Mouse (Mus musculus): ENCODE measurements at regions not wholly inside any gene's neighbourhood (a gene's known extent, or its start where the extent isn't known, plus 50 kb on each side); places are given as distances from the start of the nearest gene placed in this dataset.
A peak's percentile ranks its signal among the peaks of the same experiment; 100 is the strongest.

DNA sequence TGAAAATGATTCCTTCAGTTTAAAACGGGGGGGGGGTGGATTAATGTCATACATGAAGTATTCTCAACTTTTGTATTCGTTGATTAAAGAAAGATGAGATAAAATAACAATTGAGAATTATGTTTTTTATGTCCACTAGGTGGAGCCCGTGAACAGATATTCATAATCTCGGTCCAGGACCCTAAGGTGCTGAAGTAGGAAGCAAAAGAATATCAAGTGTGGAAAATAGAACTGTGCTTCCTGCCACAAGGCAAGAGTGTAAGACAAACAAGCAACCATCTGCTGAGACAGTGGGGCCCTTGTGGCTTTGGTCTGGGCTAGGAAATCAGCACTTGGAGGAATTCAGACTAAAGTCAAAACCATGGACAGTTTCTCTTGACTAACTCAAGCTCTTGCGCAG lies 50.9 kb upstream of the Kap start:
- peak; percentile 25 for DNase-seq (ENCODE audit: low spot score)

DNA sequence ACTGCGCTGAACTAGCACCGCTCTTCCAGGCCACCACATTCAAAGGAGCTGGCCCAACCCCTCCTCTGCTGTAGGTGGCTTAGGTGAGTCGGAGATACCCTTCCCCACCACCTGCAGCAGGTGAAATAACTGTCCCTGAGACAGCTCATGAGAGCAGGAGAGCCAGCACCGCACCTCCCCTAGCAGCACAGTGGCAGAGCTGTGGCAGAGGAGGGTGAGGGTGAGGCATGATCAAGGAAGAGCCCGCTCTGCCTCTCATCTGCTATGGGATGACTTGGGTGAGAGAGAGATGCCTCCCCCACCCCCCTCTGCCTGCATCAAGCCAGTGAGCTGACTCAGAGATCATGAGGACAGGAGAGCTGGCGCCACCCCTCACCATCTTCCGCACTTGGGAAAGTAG lies 81.1 kb upstream of the Kap start:
- DNase-seq (ENCODE audit: low spot score): no peak

DNA sequence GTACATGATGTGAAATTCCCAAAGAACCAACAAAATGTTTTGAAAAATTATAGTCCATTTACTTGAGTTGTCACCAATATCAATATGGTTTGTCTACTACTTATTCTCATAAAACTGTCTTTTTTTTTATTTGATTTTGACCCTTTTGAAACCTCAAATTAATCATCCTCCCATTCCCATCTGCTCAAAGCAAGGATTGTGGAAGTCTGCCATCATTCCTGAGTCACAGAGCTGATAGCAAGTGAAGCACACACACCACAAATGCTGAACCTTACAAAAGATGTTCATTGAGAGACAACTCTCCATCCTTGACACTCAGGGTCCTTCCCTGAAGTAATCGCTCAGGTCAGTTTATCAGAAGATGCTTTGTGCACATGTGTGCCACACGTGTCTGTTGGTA lies 82.1 kb upstream of the Kap start:
- peak; percentile 7 for DNase-seq (ENCODE audit: low spot score)

DNA sequence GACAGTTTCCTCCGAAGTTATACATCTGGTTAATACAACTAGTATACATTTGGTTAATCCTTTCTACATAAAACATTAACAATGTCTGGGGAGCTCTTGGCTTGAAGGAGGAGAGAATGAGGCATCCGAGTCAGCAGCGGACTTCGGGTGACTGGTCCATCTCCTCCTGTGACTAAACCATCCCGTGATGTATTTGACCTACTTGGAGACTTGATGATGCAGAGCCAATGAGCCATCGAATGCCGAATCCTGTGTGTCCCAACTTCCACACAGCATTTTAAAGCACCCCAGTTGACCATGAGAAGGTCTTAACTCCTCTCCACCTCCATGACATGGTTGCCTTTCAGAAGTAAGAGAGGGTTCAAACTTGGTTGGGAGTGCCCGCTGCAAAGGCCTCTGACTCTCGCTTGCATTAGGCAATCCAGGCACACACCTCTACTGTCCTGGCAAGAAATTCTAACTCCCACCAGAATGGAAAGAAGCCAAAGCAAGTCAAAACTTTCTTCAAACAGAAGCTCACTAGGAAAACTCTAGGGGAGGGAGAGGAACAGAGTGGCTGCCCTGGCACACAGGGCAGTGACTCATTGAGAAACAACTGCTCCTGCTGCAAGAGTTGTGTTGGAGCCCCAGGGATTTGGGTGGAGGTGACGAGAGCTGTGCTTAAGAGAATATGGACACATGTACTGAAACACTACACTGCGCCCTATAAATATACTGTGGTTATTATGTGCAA lies 75.4 kb upstream of the Etv6 start:
- no peak for DNase-seq (ENCODE audit: low spot score)

DNA sequence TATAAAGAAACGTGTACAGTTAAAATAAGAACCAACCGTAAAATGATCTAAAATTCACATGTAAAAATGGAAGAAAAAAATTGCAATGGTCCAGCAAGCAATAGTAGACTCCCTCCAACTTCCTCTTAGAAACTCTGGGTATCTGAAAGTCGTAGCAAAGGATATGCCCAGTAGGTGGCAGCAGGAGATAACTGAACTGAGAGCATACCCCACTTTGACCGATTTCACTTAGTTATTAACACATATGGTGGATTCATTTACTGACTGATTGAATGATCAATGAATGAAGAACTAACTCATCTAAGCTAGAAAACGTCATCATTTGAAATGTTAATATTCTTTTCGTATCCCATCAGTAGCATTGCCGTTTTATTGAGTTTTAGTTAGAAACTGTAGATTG lies 74.8 kb upstream of the Etv6 start:
- peak; percentile 85 for DNase-seq (ENCODE audit: low spot score)

DNA sequence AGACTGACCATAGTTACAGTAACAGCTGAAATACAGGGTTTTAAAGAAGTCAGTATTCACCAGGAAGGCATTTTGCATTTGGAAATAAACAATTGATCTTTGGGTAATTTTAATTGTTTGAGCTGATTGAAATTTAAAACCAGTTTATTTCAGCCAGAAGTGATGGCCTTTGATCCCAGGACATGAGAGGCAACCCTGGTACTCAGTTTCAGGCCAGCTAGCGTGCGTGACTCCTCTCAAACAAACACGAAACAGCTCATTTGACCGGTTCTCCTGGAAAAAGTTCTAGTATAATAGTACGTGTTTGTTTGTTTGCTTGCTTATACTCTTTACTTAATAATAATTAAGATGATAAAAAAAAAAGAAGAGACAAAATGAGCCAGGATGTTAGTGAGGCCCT lies 72.9 kb upstream of the Etv6 start:
- no peak for DNase-seq (ENCODE audit: low spot score)

DNA sequence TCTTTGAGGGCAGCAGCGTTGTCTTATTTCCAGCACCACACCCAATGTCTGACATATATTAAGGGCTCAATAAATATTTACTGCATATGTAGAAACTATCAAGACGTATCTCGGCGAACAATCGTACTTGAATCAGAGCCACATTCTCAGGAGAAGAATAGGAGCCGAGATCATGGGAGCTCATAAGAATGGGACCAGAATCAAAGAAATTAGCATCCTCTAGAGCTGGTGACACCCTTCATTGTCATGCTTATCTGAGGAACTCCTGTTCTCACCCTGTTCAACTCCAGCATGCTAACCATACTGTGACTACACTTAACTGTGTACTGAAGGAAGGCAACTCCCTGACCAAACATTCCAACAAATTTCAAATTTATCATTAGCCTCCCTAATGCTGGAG lies 72.2 kb upstream of the Etv6 start:
- no peak for DNase-seq (ENCODE audit: low spot score)

DNA sequence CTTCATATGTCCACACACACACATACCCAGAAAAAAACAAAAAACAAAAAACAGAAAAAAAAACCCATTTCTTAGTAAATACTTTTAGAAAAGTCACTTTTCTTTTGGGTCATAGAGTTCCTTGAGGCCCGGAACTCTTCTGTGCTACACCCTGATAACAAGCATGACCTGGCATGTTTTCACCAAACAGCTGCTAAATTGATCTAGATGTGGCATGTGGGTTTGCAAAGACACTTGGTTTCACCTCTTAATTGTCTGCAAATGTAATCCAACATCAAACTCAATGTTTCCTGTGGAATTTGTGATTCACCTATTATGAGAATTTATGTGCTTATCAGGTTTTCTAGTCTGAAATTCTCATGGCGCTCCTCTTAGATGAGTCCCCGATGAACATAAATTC lies 68.2 kb upstream of the Etv6 start:
- DNase-seq (ENCODE audit: low spot score): no peak

DNA sequence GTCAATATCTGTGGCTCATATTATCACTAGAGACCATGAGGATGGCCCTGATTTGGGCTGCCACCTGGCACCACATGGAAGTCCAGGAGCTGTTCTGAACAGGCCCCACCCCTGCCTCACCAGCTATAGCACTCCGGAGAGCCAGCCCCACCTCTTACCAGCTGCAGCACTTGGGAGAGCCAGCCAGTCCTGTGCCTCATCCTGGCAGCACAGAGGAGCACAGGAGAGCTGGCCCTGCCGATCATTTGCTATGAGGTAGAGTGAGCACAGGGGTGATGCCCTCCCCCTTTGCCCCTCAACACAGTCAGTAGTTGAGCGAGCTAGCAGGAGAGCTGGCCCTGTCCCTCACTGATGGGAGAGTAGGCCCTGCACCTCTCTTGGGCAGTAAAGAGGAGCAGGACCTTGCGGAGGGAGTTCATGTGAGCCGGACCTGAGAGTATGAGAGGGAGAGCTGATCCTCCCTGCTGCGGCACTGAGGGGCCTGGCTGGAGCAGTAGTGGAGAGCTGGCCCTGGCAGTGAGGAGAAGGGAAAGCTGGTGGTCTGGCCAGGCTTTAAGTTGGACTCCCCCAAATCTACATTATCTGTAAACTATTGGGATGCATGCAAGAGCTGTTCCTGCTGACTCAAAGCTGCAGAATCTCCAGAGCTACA lies 63.3 kb upstream of the Etv6 start:
- no peak for DNase-seq (ENCODE audit: low spot score)

DNA sequence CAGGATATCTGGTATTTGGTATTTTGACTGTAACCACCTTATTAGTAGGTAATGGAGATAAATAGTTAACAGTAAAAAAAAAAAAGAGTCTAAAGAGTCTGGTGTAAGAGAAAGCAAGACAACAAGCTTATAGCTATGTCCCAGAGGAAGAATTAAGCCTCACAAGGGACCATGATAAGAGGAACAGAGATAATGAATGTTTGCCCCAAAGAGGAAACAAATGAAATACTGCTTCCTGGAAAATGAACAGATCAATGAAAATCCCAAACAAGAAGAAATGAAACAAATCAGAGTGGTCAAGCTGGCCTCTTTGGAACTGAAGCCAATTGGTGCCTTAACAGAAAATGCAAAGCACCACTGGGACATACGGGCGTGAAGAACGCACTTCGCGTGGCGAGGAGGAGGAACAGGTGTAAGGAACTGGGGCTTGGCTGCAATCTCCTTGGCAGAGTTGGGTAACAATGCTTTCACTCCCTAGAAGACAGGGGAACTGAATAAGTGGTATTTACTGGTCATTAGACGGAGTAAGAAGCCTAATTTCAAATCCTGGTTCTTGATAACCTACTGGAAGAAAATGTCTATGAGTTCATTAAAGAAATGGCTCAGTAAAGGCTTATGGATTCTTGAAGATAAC lies 62.2 kb upstream of the Etv6 start:
- DNase-seq (ENCODE audit: low spot score): no peak

DNA sequence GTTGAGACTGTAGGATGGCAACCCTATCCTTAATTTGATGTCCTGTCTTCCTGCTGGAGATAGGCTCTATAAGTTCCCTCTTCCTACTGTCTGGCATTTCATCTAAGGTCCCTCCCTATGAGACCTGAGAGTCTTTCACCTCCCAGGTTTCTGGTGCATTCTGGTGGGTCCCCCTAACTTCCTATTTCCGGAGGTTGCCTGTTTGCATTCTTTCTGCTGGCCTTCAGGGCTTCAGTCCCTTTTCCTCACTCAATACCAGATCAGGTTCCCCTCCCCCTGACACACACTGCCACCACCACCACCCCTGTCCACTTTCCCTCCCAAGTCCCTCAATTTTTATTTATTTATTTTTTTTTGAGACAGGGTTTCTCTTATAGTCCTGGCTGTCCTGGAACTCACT lies 59.5 kb upstream of the Etv6 start:
- no peak for DNase-seq (ENCODE audit: low spot score)

DNA sequence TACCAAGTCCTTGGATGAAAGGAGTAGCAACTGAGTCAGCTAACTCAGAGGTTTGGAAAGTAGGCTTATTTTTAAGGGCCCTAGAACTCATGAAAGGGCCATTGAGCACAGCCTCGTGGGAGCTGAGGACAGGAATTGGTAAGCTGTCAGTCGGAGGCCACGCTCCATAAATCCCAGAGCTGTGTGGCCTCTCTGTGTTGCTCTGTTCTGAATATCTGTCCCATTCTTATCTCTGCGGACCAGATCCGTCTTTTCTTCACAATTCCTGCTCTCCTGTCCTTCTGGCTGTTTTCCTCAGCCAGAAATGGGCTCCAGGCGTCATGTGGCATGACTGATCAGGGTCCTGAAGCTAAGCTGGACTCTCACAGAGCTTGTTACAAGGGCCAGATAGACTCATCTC lies 58.6 kb upstream of the Etv6 start:
- DNase-seq (ENCODE audit: low spot score): no peak

DNA sequence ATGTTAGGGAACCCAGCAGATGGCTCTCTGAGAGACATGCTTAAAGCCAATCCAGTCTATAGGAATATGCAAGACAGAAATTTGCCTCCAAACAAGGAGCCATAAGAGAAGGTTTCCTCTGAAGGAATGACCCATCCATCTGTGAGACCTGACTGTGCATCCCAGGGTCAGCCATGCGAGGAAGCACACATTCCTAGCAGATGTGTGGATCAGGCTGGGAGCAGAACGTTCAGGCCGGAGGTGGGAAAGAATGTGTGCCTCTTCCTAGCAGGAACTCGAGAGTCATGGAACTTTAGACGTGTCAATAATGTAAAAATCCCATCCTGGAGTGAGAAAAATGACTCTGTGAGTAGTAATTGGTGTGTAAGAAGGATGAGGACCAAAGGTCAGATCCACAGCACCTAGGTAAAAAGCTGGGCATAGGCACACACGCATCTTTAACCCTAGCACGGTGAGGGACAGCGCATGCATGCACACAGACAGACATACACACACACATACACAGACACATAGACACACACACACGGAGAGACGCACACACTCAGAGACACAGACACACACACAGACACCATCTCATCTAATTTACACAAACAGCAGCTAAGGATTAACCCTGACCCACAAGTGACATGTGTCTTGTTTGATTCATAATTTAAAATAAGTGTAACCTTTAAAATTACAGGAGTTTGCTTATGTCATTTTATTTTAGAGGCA lies 51.5 kb upstream of the Etv6 start:
- no peak for DNase-seq (ENCODE audit: low spot score)

DNA sequence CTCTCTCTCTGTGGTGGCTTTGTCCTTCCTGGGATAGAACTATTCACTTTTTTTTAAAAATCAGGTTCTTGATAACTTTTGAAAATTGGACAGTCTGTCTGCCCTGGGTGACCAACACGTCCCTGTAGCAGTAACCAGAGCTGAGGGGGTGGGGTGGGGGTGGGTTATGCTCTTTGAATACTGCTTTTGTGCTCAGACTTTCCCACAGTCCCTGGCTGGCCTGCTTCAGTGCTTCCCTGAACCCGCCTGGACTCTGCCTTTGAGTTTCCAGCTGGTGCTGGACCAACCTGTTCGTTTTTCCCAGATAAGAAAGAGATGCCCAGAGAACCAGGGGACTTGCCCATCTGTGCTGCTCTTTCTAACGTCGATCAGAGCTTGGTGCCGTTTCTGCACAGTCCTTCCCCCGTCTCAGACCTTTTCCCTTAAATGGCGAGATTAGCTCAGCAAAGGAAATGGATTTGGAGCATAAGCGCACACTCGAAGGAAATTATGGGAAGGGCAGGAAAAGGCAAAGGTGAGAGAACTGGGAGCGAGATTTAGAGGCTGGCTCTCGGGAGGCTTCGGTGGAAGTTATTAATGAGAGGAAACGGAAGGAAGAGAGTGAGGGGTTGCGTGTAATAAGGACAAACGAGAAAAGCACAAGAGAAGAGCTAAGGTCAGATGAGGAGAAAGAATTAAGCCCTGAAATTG lies 50.7 kb upstream of the Etv6 start:
- no peak for DNase-seq (ENCODE audit: low spot score)

Data from layer of hippocampus, adult 9-10 months (tissue).